Mouse (Mus musculus) megakaryocyte, embryonic 14.5 days (primary cell): ENCODE measurements around the gene Plekha3.

ENCODE experiments used
- FLI1 ChIP-seq: IDR thresholded peaks from 2 replicates; pipeline ENCODE4 v1.6.1; 2012; ENCODE audit warnings: low read length, inconsistent platforms, mixed read lengths
- GATA1 ChIP-seq: IDR thresholded peaks from 3 replicates; pipeline ENCODE4 v1.6.1; 2012; ENCODE audit warnings: mixed read lengths, low read length, inconsistent platforms, borderline replicate concordance

- TF ChIP-seq GATA1: no peak
- no peak for TF ChIP-seq FLI1
Observed at GRCm38 (mm10) chr2:76676401-76677226, 1.5 kb downstream of the Plekha3 start.
